Mouse (Mus musculus): ENCODE measurements around the gene Nodal. TPM values are rescaled to one million over a fixed set of nuclear protein-coding genes. Genes with fewer than 3 reads are reported as not detected.

Nodal gene
- polyA plus RNA-seq, 1 experiment, result 0.97 TPM

DNA sequence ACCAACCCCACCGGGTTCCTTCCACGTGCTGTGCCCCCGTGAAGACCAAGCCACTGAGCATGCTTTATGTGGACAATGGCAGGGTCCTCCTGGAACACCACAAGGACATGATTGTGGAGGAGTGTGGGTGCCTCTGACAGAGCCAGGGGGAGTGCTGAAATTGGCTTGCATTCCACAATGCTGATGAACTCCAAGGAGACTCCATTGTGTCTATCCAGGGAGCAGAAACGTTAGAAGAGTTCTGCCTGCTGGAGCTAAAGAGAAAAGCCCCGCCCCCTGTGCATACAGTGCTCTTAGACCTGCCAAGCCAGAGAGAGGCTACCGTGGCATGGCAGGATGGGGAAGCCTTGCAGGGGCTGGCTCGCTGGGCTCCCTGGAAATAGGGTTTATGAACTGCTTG lies 6.7 kb downstream of the Nodal start:
- H3K4me3 ChIP-seq (replicated peaks; ENCODE audit: insufficient read depth, low read depth, low read length), result no peak overlapping the region
- H3K27me3 ChIP-seq (ENCODE audit: control insufficient read depth, insufficient read depth, low read length), result no peaks in the 10 kb centered on the region
- 5% methylated on average over 7 of the region's 7 CpGs for WGBS
- TF ChIP-seq POLR2A (IDR thresholded peaks at IDR 0.05; ENCODE audit: borderline replicate concordance, insufficient read depth, low read length) (no peak), CTCF (IDR thresholded peaks at IDR 0.05; ENCODE audit: borderline replicate concordance, insufficient read depth, low read depth, low read length) (no peak)
- H3K4me1 ChIP-seq (ENCODE audit: control insufficient read depth, insufficient read depth, low read length), result no peaks in the 10 kb centered on the region; the same call in 1 of the 2 replicates
- no peak overlapping the region for H3K27ac ChIP-seq (ENCODE audit: insufficient read depth, low read length)
- no peak for DNase-seq

DNA sequence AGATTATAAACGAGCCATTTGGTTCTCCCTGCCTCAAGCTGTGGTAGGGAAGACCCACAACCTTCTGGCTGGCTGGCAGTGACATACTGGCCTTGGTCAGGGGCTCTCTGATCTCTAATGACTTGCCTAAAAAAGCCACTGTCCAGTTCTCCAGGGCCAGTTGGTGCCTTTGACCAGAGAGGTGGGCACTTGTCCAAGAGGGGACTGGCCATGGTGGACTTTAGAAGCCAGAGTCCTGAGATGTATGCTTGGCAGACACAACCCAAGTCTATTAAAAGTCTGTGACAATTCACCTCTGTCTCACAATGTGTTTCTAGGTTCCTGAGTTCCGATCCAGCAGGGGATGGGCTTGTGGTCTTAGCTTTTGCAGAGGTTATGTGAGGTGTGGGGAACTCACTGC lies 7.3 kb downstream of the Nodal start:
- 44% methylated on average over 2 of the region's 2 CpGs for WGBS
- Histone ChIP-seq H3K4me3 (replicated peaks; ENCODE audit: insufficient read depth, low read depth, low read length) (no peak overlapping the region), H3K27ac (ENCODE audit: insufficient read depth, low read length) (no peak overlapping the region), H3K27me3 (ENCODE audit: control insufficient read depth, insufficient read depth, low read length) (no peaks in the 10 kb centered on the region), H3K4me1 (ENCODE audit: control insufficient read depth, insufficient read depth, low read length) (no peaks in the 10 kb centered on the region; the same call in 1 of the 2 replicates)
- TF ChIP-seq CTCF (IDR thresholded peaks at IDR 0.05; ENCODE audit: borderline replicate concordance, insufficient read depth, low read depth, low read length), result no peak
- TF ChIP-seq POLR2A (IDR thresholded peaks at IDR 0.05; ENCODE audit: borderline replicate concordance, insufficient read depth, low read length), result no peak
- no peak for DNase-seq

DNA sequence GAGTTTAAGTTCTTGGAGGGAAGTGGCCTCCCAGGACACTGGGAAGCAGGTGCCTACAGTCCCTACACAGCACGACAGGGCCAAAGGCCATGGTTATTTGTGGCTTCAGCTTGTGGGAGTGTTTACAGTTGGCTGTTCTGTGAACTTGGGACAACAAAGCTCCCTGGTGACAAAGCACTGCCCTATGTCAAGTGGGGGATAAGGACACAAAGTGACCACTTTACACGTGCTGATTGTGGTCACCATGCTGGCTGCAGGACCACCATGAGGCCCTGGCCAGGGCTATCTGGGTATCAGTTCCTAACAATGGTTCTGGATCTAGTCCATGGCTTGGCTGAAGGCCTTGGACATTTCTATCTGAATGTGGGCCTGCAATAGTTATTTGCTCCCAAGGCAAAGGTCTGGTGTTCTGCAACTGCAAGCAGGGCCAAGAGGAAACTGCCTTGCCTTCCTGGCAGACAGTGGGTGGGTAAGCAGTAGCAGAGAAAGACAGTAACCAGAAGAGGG lies 8.5 kb downstream of the Nodal start:
- 31% methylated on average over 2 of the region's 2 CpGs for WGBS
- H3K4me1 ChIP-seq (ENCODE audit: control insufficient read depth, insufficient read depth, low read length), result no peaks in the 10 kb centered on the region; the same call in 1 of the 2 replicates
- DNase-seq, result no peak
- H3K4me3 ChIP-seq (replicated peaks; ENCODE audit: insufficient read depth, low read depth, low read length), result no peak overlapping the region
- H3K27ac ChIP-seq (ENCODE audit: insufficient read depth, low read length), result no peak overlapping the region
- TF ChIP-seq POLR2A (IDR thresholded peaks at IDR 0.05; ENCODE audit: borderline replicate concordance, insufficient read depth, low read length), result no peak
- no peak for TF ChIP-seq CTCF (IDR thresholded peaks at IDR 0.05; ENCODE audit: borderline replicate concordance, insufficient read depth, low read depth, low read length)
- H3K27me3 ChIP-seq (ENCODE audit: control insufficient read depth, insufficient read depth, low read length), result no peaks in the 10 kb centered on the region

DNA sequence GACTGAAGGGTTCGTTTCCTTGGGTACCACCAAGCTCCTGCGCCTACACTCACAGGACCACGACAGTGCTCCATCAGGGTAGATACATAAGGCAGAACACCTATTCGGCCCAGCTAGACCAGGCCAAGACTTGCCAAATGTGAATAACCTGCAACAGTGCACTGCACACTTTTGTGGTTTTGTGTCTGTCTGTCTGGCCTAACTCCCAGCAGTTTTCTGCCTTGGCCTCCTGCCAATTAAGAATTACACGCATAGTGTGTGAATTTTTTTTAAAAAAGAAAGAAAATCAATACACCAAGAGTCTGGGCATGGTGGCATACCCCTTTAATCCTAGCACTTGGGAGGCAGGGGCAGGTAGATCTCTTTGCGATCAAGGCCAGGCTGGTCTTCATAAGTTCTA lies 10.2 kb downstream of the Nodal start:
- no peak for DNase-seq
- no peak for TF ChIP-seq CTCF (IDR thresholded peaks at IDR 0.05; ENCODE audit: borderline replicate concordance, insufficient read depth, low read depth, low read length)
- TF ChIP-seq POLR2A (IDR thresholded peaks at IDR 0.05; ENCODE audit: borderline replicate concordance, insufficient read depth, low read length), result no peak
- no peak overlapping the region for H3K27ac ChIP-seq (ENCODE audit: insufficient read depth, low read length)
- 83% methylated on average over 6 of the region's 6 CpGs for WGBS
- H3K4me3 ChIP-seq (replicated peaks; ENCODE audit: insufficient read depth, low read depth, low read length), result no peak overlapping the region
- no peaks in the 10 kb centered on the region; the same call in 1 of the 2 replicates for H3K4me1 ChIP-seq (ENCODE audit: control insufficient read depth, insufficient read depth, low read length)
- H3K27me3 ChIP-seq (ENCODE audit: control insufficient read depth, insufficient read depth, low read length), result no peaks in the 10 kb centered on the region

DNA sequence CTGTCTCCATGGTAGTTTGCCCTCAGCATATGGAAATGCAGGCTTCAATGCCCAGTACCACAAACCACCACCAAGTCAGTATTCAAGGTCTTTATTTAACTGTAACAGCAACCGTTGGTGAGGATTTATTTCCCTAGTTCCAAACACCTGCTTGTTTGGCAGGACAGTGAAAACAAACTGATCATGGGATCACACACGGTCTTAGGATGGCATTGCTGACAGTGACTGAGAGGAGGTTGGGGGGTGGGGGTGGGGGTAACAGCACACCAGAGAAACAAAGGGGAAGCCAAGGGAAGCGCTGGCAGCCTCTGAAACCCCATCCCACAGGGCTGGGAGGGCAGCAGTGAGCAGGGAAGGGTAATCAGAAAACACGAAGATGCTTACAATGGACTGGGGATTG lies 10.6 kb downstream of the Nodal start:
- H3K27ac ChIP-seq (ENCODE audit: insufficient read depth, low read length), result no peak overlapping the region
- WGBS, result 37% methylated on average over 4 of the region's 4 CpGs
- no peak for DNase-seq
- H3K27me3 ChIP-seq (ENCODE audit: control insufficient read depth, insufficient read depth, low read length), result no peaks in the 10 kb centered on the region
- TF ChIP-seq POLR2A (IDR thresholded peaks at IDR 0.05; ENCODE audit: borderline replicate concordance, insufficient read depth, low read length) (no peak), CTCF (IDR thresholded peaks at IDR 0.05; ENCODE audit: borderline replicate concordance, insufficient read depth, low read depth, low read length) (no peak)
- H3K4me3 ChIP-seq (replicated peaks; ENCODE audit: insufficient read depth, low read depth, low read length), result no peak overlapping the region
- H3K4me1 ChIP-seq (ENCODE audit: control insufficient read depth, insufficient read depth, low read length), result peaks cover 3% of the 10 kb centered on the region; the same call in 1 of the 2 replicates

DNA sequence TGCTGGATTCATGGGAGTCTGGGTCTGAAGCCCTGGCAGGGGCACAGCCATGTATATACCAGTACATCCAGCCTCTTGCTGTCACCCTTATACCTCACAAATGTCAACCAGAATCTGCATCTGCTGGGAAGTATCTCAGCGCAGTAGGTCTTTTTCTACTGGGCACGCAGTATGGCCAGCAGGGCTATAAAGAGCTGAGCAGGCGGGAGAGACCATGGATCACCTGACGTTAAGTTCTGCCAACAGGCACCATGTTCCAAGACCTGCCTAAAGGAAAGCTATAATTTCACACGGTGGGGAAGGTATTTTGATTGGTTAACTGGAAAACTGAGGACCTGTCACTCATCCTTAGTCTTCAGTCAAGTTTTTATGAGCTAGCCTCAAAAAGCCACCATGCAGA lies 11.3 kb downstream of the Nodal start:
- Histone ChIP-seq H3K4me1 (ENCODE audit: control insufficient read depth, insufficient read depth, low read length) (peaks cover 3% of the 10 kb centered on the region; the same call in 1 of the 2 replicates), H3K27ac (ENCODE audit: insufficient read depth, low read length) (no peak overlapping the region), H3K27me3 (ENCODE audit: control insufficient read depth, insufficient read depth, low read length) (no peaks in the 10 kb centered on the region), H3K4me3 (replicated peaks; ENCODE audit: insufficient read depth, low read depth, low read length) (no peak overlapping the region)
- TF ChIP-seq CTCF (IDR thresholded peaks at IDR 0.05; ENCODE audit: borderline replicate concordance, insufficient read depth, low read depth, low read length) (no peak), POLR2A (IDR thresholded peaks at IDR 0.05; ENCODE audit: borderline replicate concordance, insufficient read depth, low read length) (no peak)
- 87% methylated on average over 5 of the region's 5 CpGs for WGBS
- no peak for DNase-seq

DNA sequence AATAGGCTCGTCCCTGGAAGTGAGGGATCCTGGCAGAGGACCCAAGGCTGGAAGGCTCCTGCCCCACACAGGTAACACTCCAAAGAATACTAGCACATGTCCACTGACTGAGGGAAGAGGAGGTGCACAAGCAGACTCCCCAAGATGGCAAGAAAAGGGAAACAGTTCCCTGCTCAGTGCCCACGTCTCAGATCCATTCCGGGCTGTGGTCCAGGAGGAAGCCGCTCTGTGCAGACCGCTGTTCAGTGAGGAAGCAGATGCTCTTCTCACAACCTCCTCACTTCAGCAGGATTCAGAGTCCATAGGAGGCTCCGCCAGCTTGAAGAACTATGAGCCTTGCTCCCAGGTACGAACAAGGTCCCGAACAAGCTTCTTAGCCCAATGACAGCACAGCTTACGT lies 13.6 kb downstream of the Nodal start:
- Histone ChIP-seq H3K27me3 (ENCODE audit: control insufficient read depth, insufficient read depth, low read length) (no peaks in the 10 kb centered on the region), H3K4me1 (ENCODE audit: control insufficient read depth, insufficient read depth, low read length) (peaks cover 3% of the 10 kb centered on the region), H3K27ac (ENCODE audit: insufficient read depth, low read length) (no peak overlapping the region), H3K4me3 (replicated peaks; ENCODE audit: insufficient read depth, low read depth, low read length) (no peak overlapping the region)
- 72% methylated on average over 9 of the region's 9 CpGs for WGBS
- DNase-seq, result no peak
- TF ChIP-seq POLR2A (IDR thresholded peaks at IDR 0.05; ENCODE audit: borderline replicate concordance, insufficient read depth, low read length) (no peak), CTCF (IDR thresholded peaks at IDR 0.05; ENCODE audit: borderline replicate concordance, insufficient read depth, low read depth, low read length) (no peak)

DNA sequence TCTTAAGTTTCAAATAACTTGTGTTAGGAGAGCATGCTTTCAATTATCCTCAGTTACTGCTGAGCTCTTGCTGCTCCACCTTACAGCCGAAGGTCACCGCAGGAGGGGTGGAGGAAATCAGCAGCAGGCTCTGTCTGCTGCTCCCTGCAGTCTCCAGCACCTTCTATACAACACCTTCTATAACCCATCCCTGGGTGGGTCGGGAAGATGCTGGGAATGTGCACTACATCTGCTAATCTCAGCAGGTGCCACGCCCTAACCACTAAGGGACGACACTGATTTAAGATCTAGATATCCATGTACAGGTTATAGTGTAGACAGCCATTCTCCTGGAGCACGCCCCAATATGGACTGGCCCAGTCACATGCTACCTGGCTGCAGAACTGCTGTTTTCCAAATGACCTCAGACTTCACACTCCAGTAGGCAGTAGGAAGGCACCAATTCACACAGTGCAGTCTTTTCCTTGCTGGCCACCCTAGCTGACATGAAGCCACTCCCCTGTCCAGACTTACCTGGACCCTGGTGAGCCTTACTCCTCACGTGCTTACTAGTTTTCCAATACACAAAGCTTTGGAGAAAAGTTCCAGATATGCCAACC lies 22.5 kb downstream of the Nodal start:
- H3K27ac ChIP-seq (ENCODE audit: insufficient read depth, low read length), result no peak overlapping the region
- 71% methylated on average over 7 of the region's 7 CpGs for WGBS
- H3K4me3 ChIP-seq (replicated peaks; ENCODE audit: insufficient read depth, low read depth, low read length), result no peak overlapping the region
- peaks cover 20% of the 10 kb centered on the region for H3K4me1 ChIP-seq (ENCODE audit: control insufficient read depth, insufficient read depth, low read length)
- no peak for TF ChIP-seq CTCF (IDR thresholded peaks at IDR 0.05; ENCODE audit: borderline replicate concordance, insufficient read depth, low read depth, low read length)
- TF ChIP-seq POLR2A (IDR thresholded peaks at IDR 0.05; ENCODE audit: borderline replicate concordance, insufficient read depth, low read length), result no peak
- no peaks in the 10 kb centered on the region for H3K27me3 ChIP-seq (ENCODE audit: control insufficient read depth, insufficient read depth, low read length)
- DNase-seq, result no peak
